Mouse (Mus musculus) heart, postnatal 4 days (tissue): ENCODE data around the gene Ksr1. TPM values are rescaled to one million over a fixed set of nuclear protein-coding genes. Genes with fewer than 3 reads are reported as not detected.

Experiments used
- DNase-seq: peaks from one replicate; pipeline ENCODE4 v3.0.0; 2021
- total RNA-seq, 2 experiments: library from RNA; stranded (reverse); gene quantifications; 2 replicates each; pipeline ENCODE4 v1.2.3; 2021

Ksr1 gene
- total RNA-seq, 2 experiments from 2014 or later = 14.6 to 15.8 TPM

GRCm38 (mm10) chr11:78978176-78979019, 167.8 kb downstream of the Ksr1 start:
- DNase-seq = no peak

- no peak for DNase-seq
Measured at GRCm38 (mm10) chr11:78976731-78977510, 169.3 kb downstream of the Ksr1 start.

- peak; percentile 69 for DNase-seq
Measured at GRCm38 (mm10) chr11:78973381-78974150, 172.6 kb downstream of the Ksr1 start.

GRCm38 (mm10) chr11:78972811-78973351, 173.3 kb downstream of the Ksr1 start:
- DNase-seq = no peak

- DNase-seq = no peak
Measured at GRCm38 (mm10) chr11:78972328-78972727, 173.9 kb downstream of the Ksr1 start.

GRCm38 (mm10) chr11:78971746-78972145, 174.5 kb downstream of the Ksr1 start:
- DNase-seq = no peak

GRCm38 (mm10) chr11:78971096-78971495, 175.1 kb downstream of the Ksr1 start:
- no peak for DNase-seq

- DNase-seq = no peak
Measured at GRCm38 (mm10) chr11:78968121-78968520, 178.1 kb downstream of the Ksr1 start.

- peak; percentile 69 for DNase-seq
Measured at GRCm38 (mm10) chr11:78967371-78967770, 178.8 kb downstream of the Ksr1 start.

Other genes with a start within 250 kb of the Ksr1 start
- 1 to 10 TPM; 5.6 to 6.5 TPM for gene Nos2, start 225.6 kb downstream of the Ksr1 start, total RNA-seq
- gene Lgals9, start 161.5 kb downstream of the Ksr1 start, total RNA-seq = 10 to 100 TPM; 51.8 to 56.0 TPM
- gene Wsb1, start 108.3 kb upstream of the Ksr1 start, total RNA-seq = 10 to 100 TPM; 67.1 to 82.1 TPM
- gene Gm9964, start 150.5 kb upstream of the Ksr1 start, total RNA-seq = not detected
- gene Nf1, start 193.3 kb upstream of the Ksr1 start, total RNA-seq = 10 to 100 TPM; 43.2 to 44.9 TPM